Comparison of ENCODE assay signal across 21 mouse cellular contexts in the genomic region with DNA sequence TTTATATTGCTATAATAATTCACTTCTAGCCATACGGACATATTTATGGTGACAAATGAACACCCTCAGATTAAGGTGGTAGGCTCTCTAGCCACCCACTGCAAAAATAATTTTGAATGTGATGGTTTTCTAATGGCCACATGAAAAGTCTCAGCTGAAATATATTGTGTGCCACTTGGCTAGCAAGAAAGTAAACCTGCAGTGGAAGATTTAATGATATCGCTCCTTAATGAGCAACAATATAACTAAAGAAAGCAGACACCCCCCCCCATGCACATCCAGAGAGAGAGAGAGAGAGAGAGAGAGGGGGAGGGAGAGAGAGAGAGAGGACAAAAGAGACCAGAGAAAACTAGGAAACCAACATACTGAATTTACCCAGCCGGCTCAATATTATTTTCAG. TPM values are rescaled to one million over a fixed set of nuclear protein-coding genes. Genes with fewer than 3 reads are reported as not detected.
DNase-seq lines count a peak whose midpoint lies in the region; ATAC-seq and TF ChIP-seq lines count a peak whose summit lies in the region.
"Had no signal": no experiment of that assay in that cellular context is flagged by ENCODE, and none has a peak within 500 bp of the region (broad histone marks: within the 10 kb centered on the region; RNA-seq: fewer than 3 reads in every experiment).

No protein-coding gene starts in this region.

- H3K4me3 ChIP-seq in midbrain, embryonic 10.5 days = peak overlapping the region; percentile 76
- H3K4me3 ChIP-seq in midbrain, postnatal 0 days (ENCODE audit: low read depth, low read length) = no peak overlapping the region
- H3K4me3 ChIP-seq in hindbrain, embryonic 14.5 days (replicated peaks; ENCODE audit: low read length) = peak overlapping the region; percentile 1; the same call in 1 of the 2 replicates
- H3K4me3 ChIP-seq: embryonic facial prominence, embryonic 13.5 days; forebrain, embryonic 12.5 days; heart, adult 2 months; heart, embryonic 15.5 days had no signal

- 10% methylated on average over 3 of the region's 3 CpGs for WGBS in midbrain, embryonic 10.5 days
- 16% methylated on average over 3 of the region's 3 CpGs for WGBS in midbrain, postnatal 0 days
- 9% methylated on average over 3 of the region's 3 CpGs for WGBS in hindbrain, embryonic 14.5 days

- H3K9me3 ChIP-seq in midbrain, embryonic 10.5 days (replicated peaks) = no peaks in the 10 kb centered on the region
- H3K9me3 ChIP-seq in midbrain, postnatal 0 days (ENCODE audit: low read length) = no peaks in the 10 kb centered on the region
- no peaks in the 10 kb centered on the region for H3K9me3 ChIP-seq in hindbrain, embryonic 14.5 days (ENCODE audit: control insufficient read depth, low read length)
- H3K9me3 ChIP-seq: embryonic facial prominence, embryonic 13.5 days; forebrain, embryonic 12.5 days; heart, embryonic 15.5 days had no signal

- no peak for ATAC-seq in midbrain, postnatal 0 days (ENCODE audit: low FRiP score)
- no peak for ATAC-seq in hindbrain, embryonic 14.5 days (ENCODE audit: low FRiP score)
- ATAC-seq: forebrain, embryonic 16.5 days had no signal

- no peak overlapping the region for H3K9ac ChIP-seq in midbrain, postnatal 0 days (replicated peaks; ENCODE audit: low read length, poor library complexity, severe bottlenecking)
- H3K9ac ChIP-seq in hindbrain, embryonic 14.5 days = no peak overlapping the region
- H3K9ac ChIP-seq: embryonic facial prominence, embryonic 13.5 days; forebrain, embryonic 12.5 days; heart, embryonic 15.5 days had no signal

- H3K4me1 ChIP-seq in midbrain, embryonic 10.5 days = peaks cover 77% of the 10 kb centered on the region
- no peaks in the 10 kb centered on the region for H3K4me1 ChIP-seq in midbrain, postnatal 0 days (ENCODE audit: insufficient read depth, low read length)
- H3K4me1 ChIP-seq in hindbrain, embryonic 14.5 days (replicated peaks; ENCODE audit: control insufficient read depth, insufficient read depth, low read length) = no peaks in the 10 kb centered on the region; the same call in 1 of the 2 replicates

- no peak for DNase-seq in midbrain, embryonic 10.5 days (ENCODE audit: low spot score)
- DNase-seq in midbrain, postnatal 0 days (ENCODE audit: low spot score) = no peak
- DNase-seq in retina, postnatal 1 day = peak; percentile 21
- DNase-seq in retina, embryonic 14.5 days (ENCODE audit: low spot score) = no peak
- no peak for DNase-seq in hindbrain, embryonic 14.5 days (ENCODE audit: low spot score)
- DNase-seq in ovary, adult 18-20 months (ENCODE audit: low spot score) = no peak
- DNase-seq: adrenal gland, adult 2 months; adrenal gland, postnatal 36 days; cerebellum, adult 2 months; cerebellum, postnatal 10 days; embryo, embryonic 11 days; gastrocnemius, postnatal 14 days; heart, adult 2 months; heart, postnatal 14 days had no signal

- TF ChIP-seq CTCF in midbrain, postnatal 0 days (IDR thresholded peaks at IDR 0.05) = no peak

- H3K27ac ChIP-seq in midbrain, embryonic 10.5 days (replicated peaks) = peak overlapping the region; percentile 10; the same call in 1 of the 2 replicates
- H3K27ac ChIP-seq in midbrain, postnatal 0 days (ENCODE audit: low read depth, low read length) = no peak overlapping the region
- no peak overlapping the region for H3K27ac ChIP-seq in hindbrain, embryonic 14.5 days
- H3K27ac ChIP-seq: embryonic facial prominence, embryonic 13.5 days; forebrain, embryonic 12.5 days; heart, adult 2 months; heart, embryonic 15.5 days had no signal

- peaks cover 100% of the 10 kb centered on the region for H3K27me3 ChIP-seq in midbrain, embryonic 10.5 days (ENCODE audit: low read depth, poor library complexity, severe bottlenecking)
- H3K27me3 ChIP-seq in midbrain, postnatal 0 days (ENCODE audit: insufficient read depth, low read length) = peaks cover 56% of the 10 kb centered on the region
- H3K27me3 ChIP-seq in hindbrain, embryonic 14.5 days (ENCODE audit: control insufficient read depth, insufficient read depth, low read length) = peaks cover 91% of the 10 kb centered on the region

- H3K36me3 ChIP-seq in midbrain, embryonic 10.5 days = no peaks in the 10 kb centered on the region
- no peaks in the 10 kb centered on the region for H3K36me3 ChIP-seq in midbrain, postnatal 0 days (ENCODE audit: insufficient read depth, low read length)
- H3K36me3 ChIP-seq in hindbrain, embryonic 14.5 days (replicated peaks; ENCODE audit: control insufficient read depth, insufficient read depth) = no peaks in the 10 kb centered on the region
- H3K36me3 ChIP-seq: embryonic facial prominence, embryonic 13.5 days; forebrain, embryonic 12.5 days; heart, embryonic 15.5 days had no signal

- H3K4me2 ChIP-seq in midbrain, postnatal 0 days (ENCODE audit: low read depth, low read length, poor library complexity, severe bottlenecking) = no peak overlapping the region
- peak overlapping the region; percentile 10; the same call in 1 of the 2 replicates for H3K4me2 ChIP-seq in hindbrain, embryonic 14.5 days (replicated peaks)
- H3K4me2 ChIP-seq: embryonic facial prominence, embryonic 13.5 days; forebrain, embryonic 12.5 days; heart, embryonic 11.5 days; heart, embryonic 15.5 days had no signal

RNA-seq across cellular contexts. Expression of a gene that starts 4.1 kb away (rescaled TPM):
- polyA plus RNA-seq in midbrain, embryonic 10.5 days (2016; fragmentation: Nextera tagmentation; extraction: Ambion mirVana) = 9.0 and 11.0 TPM in 2 replicates
- total RNA-seq in midbrain, postnatal 0 days (2014; rRNA removed) = 1.3 and 1.4 TPM in 2 replicates
- polyA plus RNA-seq in midbrain, postnatal 0 days (2015; fragmentation: Nextera tagmentation; extraction: Ambion mirVana) = 1.4 and 1.9 TPM in 2 replicates
- polyA plus RNA-seq in hindbrain, embryonic 14.5 days (2014; fragmentation: Nextera tagmentation; extraction: Ambion mirVana) = 8.0 and 8.9 TPM in 2 replicates
- total RNA-seq: adrenal gland, adult 2 months; adrenal gland, postnatal 36 days; gastrocnemius, adult 18-20 months; gastrocnemius, postnatal 14 days; hematopoietic stem cell, adult 5-6 weeks had no signal
- polyA plus RNA-seq: adrenal gland, adult 2 months had no signal
